Mouse (Mus musculus) midbrain, embryonic 14.5 days (tissue): Measurements from ENCODE around the gene Xab2. TPM values are rescaled to one million over a fixed set of nuclear protein-coding genes. Genes with fewer than 3 reads are reported as not detected.

Experiments
- ATAC-seq: fragments of 200-750 bp; cut with Nextera tagmentation; 2 replicates; pipeline ENCODE4 v1.8.0; 2017; ENCODE audit warnings: moderate number of reproducible peaks, moderate library complexity; ENCODE audit not compliant: low FRiP score, low TSS enrichment
- DNase-seq: peaks from one replicate; pipeline ENCODE4 v3.0.0-alpha.2; 2015
- H3K27ac ChIP-seq: fragments of 300-500 bp; sonication (generic); replicated peaks from 2 replicates; pipeline ENCODE4 v1.5.1; 2014; ENCODE audit warnings: mild to moderate bottlenecking, low read depth, low read length, moderate library complexity
- H3K27me3 ChIP-seq: fragments of 300-500 bp; sonication (generic); 2 replicates; pipeline ENCODE4 v1.6.1; 2014; ENCODE audit warnings: low read length, control low read depth, mixed read lengths; ENCODE audit not compliant: control insufficient read depth, insufficient read depth
- H3K36me3 ChIP-seq: fragments of 300-500 bp; sonication (generic); 2 replicates; pipeline ENCODE4 v1.6.1; 2014; ENCODE audit warnings: low read length, control low read depth; ENCODE audit not compliant: control insufficient read depth, insufficient read depth
- H3K4me1 ChIP-seq: fragments of 300-500 bp; sonication (generic); 2 replicates; pipeline ENCODE4 v1.6.1; 2014; ENCODE audit warnings: mild to moderate bottlenecking, antibody characterized with exemption, low read length, control low read depth; ENCODE audit not compliant: control insufficient read depth, insufficient read depth
- H3K4me2 ChIP-seq: fragments of 300-500 bp; sonication (generic); 2 replicates; pipeline ENCODE4 v1.6.1; 2014; ENCODE audit warnings: mild to moderate bottlenecking, low read length, moderate library complexity
- H3K4me3 ChIP-seq: fragments of 300-500 bp; sonication (generic); replicated peaks from 2 replicates; pipeline ENCODE4 v1.5.1; 2014; ENCODE audit warnings: low read depth, low read length
- H3K9ac ChIP-seq: fragments of 300-500 bp; sonication (generic); replicated peaks from 2 replicates; pipeline ENCODE4 v1.6.1; 2014; ENCODE audit warnings: mild to moderate bottlenecking, low read length, moderate library complexity
- H3K9me3 ChIP-seq: fragments of 300-500 bp; sonication (generic); 2 replicates; pipeline ENCODE4 v1.6.1; 2016; ENCODE audit warnings: low read length, control low read depth, mixed read lengths; ENCODE audit not compliant: control insufficient read depth
- WGBS: fragments of 180-500 bp; shearing (Covaris S2); extraction: QIAGEN DNeasy Blood & Tissue Kit; methylation state at CpG from one replicate; pipeline ENCODE4 v1.1.7; 2014; 5-methylcytosine and 5-hydroxymethylcytosine counted together
- polyA plus RNA-seq: library from polyadenylated mRNA; unstranded; fragments of >200 nt; fragmentation: Nextera tagmentation; extraction: Ambion mirVana; gene quantifications from 2 replicates; pipeline ENCODE4 v1.2.1, GENCODE M21; 2014

Xab2 gene
- polyA plus RNA-seq, 1 experiment from 2014 or later: 51.1 TPM

DNA sequence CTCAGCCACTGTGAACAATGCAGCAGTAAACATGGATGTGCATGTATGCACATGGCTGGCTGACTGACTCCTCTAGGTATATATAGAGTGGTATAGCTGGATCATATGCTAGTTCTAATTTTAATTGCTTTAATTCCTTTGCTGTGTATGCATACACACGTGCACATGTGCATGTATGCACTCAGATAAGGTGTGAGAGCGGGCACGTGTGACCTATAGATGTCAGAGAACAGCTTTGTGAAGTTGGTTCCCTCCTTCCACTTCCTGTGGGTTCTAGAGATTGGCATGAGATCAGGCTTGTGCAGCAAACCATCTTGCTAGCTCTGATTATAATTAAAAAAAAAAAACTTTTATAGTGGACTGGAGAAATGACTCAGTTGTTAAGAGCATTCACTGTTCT lies 31.7 kb upstream of the Xab2 start:
- no peaks in the 10 kb centered on the region for H3K9me3 ChIP-seq
- H3K4me3 ChIP-seq: no peak overlapping the region
- no peaks in the 10 kb centered on the region for H3K27me3 ChIP-seq
- WGBS: 68% methylated on average over 3 of the region's 3 CpGs
- no peaks in the 10 kb centered on the region for H3K36me3 ChIP-seq
- no peak overlapping the region for H3K27ac ChIP-seq
- H3K9ac ChIP-seq: no peak overlapping the region
- no peak for DNase-seq
- H3K4me2 ChIP-seq: no peak overlapping the region
- no peak for ATAC-seq
- peaks cover 8% of the 10 kb centered on the region; the same call in 1 of the 2 replicates for H3K4me1 ChIP-seq

DNA sequence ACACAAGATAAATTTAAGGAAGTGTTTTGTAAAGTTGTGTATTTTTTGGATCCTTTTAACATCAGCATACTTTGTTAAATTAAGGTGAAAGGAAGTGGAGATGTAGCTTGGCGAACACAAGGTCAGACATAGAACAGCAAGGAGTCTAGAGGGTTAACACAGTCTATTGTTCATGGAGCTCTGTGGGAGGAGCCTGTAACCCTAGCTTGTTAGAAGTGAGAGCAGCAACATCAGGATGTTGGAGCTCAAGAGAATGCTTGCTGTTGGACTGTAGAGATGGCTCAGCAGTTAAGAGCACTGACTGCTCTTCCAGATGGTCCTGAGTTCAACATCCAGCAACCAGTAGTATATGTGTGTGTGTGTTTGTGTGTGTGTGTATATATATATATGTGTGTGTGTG lies 27.9 kb upstream of the Xab2 start:
- H3K27me3 ChIP-seq: no peaks in the 10 kb centered on the region
- H3K4me1 ChIP-seq: no peaks in the 10 kb centered on the region
- no peaks in the 10 kb centered on the region for H3K36me3 ChIP-seq
- H3K9me3 ChIP-seq: no peaks in the 10 kb centered on the region
- H3K4me3 ChIP-seq: no peak overlapping the region
- H3K4me2 ChIP-seq: no peak overlapping the region
- DNase-seq: no peak
- no peak overlapping the region for H3K9ac ChIP-seq
- no peak overlapping the region for H3K27ac ChIP-seq
- no peak for ATAC-seq
- 31% methylated on average over 1 of the region's 1 CpGs for WGBS

DNA sequence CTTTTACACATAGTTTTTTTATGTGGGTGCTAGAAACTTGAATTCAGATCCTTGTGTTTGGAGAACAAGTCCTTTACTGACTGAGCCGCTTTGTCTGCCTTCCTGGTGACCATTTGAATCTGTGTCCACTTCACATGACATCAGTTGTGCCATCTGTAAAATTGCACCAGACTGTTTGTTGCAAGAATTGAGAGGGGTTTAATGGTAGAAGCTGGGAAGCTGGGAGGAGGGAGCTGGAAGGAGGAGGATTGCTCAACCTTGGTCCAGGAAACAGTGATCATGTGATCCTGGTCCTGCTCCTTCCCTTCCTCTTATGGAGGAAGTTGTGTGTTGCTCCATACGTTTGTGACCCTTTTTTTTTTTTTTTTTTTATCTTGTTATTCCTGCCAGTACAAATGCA lies 27.2 kb upstream of the Xab2 start:
- DNase-seq (no peak), ATAC-seq (no peak)
- no peaks in the 10 kb centered on the region for H3K4me1 ChIP-seq
- no peak overlapping the region for H3K27ac ChIP-seq
- no peak overlapping the region for H3K9ac ChIP-seq
- no peaks in the 10 kb centered on the region for H3K9me3 ChIP-seq
- WGBS: 77% methylated on average over 2 of the region's 2 CpGs
- H3K4me2 ChIP-seq: no peak overlapping the region
- no peaks in the 10 kb centered on the region for H3K36me3 ChIP-seq
- H3K27me3 ChIP-seq: no peaks in the 10 kb centered on the region
- H3K4me3 ChIP-seq: no peak overlapping the region

DNA sequence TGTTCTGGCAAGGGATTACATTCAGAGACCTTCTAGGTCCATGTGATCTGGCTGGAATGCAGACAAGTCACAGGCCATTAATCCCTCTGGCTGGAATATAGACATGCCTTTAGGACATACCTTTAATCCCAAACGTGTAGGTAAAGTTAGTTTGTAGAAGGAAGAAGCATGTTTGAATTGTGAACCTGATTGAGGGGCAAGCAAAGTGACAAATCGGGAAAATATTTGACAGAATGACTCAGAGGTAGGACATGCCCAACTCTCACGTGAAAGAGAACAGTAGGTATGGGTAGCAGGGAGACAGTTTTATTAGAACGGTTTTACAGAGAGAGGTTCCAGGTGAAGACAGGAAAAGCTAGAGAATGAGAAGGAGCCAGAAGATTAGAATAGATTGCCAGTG lies 26.4 kb upstream of the Xab2 start:
- H3K4me1 ChIP-seq: no peaks in the 10 kb centered on the region
- no peak overlapping the region for H3K27ac ChIP-seq
- DNase-seq (no peak), ATAC-seq (no peak)
- H3K9me3 ChIP-seq: no peaks in the 10 kb centered on the region
- 83% methylated on average over 4 of the region's 4 CpGs for WGBS
- no peak overlapping the region for H3K4me3 ChIP-seq
- no peak overlapping the region for H3K9ac ChIP-seq
- H3K4me2 ChIP-seq: no peak overlapping the region
- no peaks in the 10 kb centered on the region for H3K36me3 ChIP-seq
- H3K27me3 ChIP-seq: no peaks in the 10 kb centered on the region

DNA sequence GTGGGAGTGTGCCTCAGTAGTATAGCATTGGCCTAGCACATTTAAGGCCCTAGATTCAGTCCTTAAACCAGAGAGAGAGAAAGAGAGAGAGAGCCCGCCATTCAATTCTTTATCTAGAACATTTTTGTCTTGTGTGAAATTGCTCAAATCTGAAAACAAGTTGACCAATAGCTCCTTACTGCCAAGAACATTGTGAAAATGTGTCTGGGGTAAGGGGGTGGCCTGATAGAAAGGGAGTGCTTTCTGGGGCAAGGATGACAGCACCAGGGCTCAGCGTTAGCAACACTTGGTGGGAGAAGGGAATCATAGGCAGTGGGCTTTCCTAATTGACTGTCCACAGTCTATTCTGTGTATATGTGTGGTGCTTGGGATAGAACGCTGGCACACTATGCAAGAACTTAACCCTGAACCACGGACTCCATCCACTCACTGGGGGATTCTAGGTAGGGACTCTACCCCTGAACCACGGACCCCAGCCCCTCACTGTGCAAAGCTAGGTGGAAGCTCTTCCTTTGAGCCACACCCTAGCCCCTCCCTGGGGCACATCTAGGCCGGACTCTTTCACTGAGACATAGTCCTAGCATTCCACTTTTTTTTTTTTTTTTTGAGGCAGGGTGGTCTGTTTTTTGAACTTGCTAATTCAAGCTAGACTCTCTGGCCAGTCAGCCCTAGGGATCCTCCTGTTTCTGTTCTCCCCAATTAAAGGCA lies 25.9 kb upstream of the Xab2 start:
- Histone ChIP-seq H3K4me1 (no peaks in the 10 kb centered on the region), H3K9ac (no peak overlapping the region), H3K9me3 (no peaks in the 10 kb centered on the region), H3K27me3 (no peaks in the 10 kb centered on the region), H3K4me2 (no peak overlapping the region), H3K4me3 (no peak overlapping the region), H3K36me3 (no peaks in the 10 kb centered on the region), H3K27ac (no peak overlapping the region)
- no peak for DNase-seq
- 85% methylated on average over 6 of the region's 6 CpGs for WGBS
- no peak for ATAC-seq

DNA sequence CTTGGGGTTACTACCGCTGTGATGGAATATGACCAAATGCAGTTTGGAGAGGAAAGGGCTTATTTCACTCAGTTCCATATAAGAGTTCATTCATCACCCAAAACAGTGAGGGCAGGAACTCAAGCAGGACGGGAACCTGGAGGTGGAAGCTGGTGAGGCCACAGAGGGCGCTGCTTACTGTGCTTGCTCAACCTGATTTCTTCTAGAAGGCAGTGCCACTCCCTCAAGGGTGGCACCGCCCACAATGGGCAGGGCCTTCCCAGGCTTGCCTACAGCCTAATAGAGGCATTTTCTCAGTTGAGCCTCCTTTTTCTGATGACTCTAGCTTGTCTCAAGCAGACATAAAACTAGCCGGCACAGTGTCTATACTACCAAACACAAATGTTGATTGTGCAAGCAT lies 24.7 kb upstream of the Xab2 start:
- Histone ChIP-seq H3K9me3 (no peaks in the 10 kb centered on the region), H3K4me2 (no peak overlapping the region), H3K9ac (no peak overlapping the region), H3K36me3 (no peaks in the 10 kb centered on the region), H3K4me1 (no peaks in the 10 kb centered on the region), H3K27me3 (no peaks in the 10 kb centered on the region), H3K27ac (no peak overlapping the region), H3K4me3 (no peak overlapping the region)
- 24% methylated on average over 5 of the region's 5 CpGs for WGBS
- ATAC-seq (no peak), DNase-seq (no peak)

DNA sequence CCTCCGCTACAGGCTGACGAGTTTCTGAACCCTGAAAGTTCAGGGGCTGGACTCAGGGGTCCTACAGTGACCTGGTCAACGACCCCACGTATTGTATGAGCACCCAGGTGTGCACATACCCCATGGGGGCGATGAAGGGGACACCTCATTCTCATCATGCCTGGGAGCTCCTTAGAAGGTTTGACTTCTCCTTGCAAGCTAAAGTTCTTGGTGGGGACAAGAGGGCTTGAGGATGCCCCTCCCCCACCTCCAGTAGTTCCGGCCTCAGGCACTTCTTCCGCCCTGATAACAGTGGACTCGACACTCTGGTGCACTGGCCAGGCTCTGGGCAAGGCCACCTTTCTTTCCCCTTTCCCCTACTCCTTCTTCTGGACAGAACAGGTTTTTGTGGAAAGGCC lies 10.4 kb upstream of the Xab2 start:
- Histone ChIP-seq H3K4me2 (peak overlapping the region; percentile 64), H3K27ac (no peak overlapping the region), H3K9ac (no peak overlapping the region), H3K27me3 (peaks cover 3% of the 10 kb centered on the region; the same call in 1 of the 2 replicates), H3K36me3 (0 out of 2 replicates have a peak, but pooled peaks cover 4% of the 10 kb centered on the region), H3K4me3 (peak overlapping the region; percentile 40), H3K4me1 (peaks cover 10% of the 10 kb centered on the region; the same call in 1 of the 2 replicates), H3K9me3 (no peaks in the 10 kb centered on the region)
- DNase-seq: no peak
- 24% methylated on average over 8 of the region's 8 CpGs for WGBS
- 0 out of 2 replicates have a peak, but pooled peaks have one; percentile 8 for ATAC-seq

DNA sequence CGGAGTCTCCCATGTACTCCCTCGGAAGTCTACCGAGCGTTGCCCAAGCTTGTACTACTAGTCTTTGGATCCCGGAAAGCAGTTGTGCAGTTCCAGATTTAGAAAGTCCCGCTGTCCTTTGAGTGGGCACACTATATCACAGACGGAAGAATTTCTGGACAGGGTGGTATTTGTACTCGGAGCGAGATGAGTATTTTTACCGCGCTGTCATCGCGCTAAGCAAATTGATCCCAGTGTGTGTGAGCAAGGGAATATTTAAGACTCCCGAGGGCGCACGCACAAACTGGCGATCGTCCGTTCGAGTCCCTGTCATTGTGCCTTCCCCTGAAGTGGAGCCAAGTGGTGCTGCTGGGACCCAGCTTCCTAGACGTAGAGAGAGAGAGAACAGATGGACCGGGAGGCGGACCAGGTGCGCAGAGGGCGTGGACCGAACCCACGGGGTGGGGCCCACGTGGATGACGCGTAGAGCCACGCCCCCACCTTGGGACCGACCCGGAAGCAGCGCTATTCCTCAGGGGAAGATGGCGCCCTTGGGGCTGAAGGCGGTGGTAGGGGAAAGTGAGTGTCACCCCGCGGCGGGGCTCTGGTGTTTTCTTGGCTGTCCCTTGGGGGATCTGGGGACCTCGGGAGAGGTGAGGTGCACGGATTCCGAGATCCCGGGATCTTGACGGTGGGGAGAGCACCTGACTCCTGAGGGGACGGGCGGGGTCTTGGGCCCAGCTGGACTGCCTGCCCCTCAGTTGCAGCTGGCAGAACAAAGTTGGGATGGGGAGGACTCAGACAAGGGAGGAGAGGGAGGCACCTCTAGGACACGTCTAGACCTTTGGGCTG lies 9.7 kb upstream of the Xab2 start, which contains the start of gene Stxbp2:
Gene Stxbp2 (plus strand): TSS at position 309 of the 831 bp plus-strand sequence.
- 5% methylated on average over 47 of the region's 47 CpGs for WGBS
- 0 out of 2 replicates have a peak, but pooled peaks have one; percentile 56 for ATAC-seq

More for the DNA sequence above, 9.7 kb upstream of the Xab2 start, which contains the start of gene Stxbp2:
- Histone ChIP-seq H3K4me3 (peak within 1 kb of the TSS; percentile 40), H3K27ac (no peak within 1 kb of the TSS), H3K4me2 (peak within 1 kb of the TSS; percentile 64), H3K27me3 (peaks cover 3% of the 10 kb centered on the region; the same call in 1 of the 2 replicates), H3K9me3 (no peaks in the 10 kb centered on the region), H3K36me3 (no peaks in the 10 kb centered on the region), H3K9ac (peak within 1 kb of the TSS; percentile 30; the same call in 1 of the 2 replicates), H3K4me1 (peaks cover 10% of the 10 kb centered on the region; the same call in 1 of the 2 replicates)
- peak; percentile 73 for DNase-seq
